Mouse (Mus musculus): ENCODE results near the gene Lztr1.

DNA sequence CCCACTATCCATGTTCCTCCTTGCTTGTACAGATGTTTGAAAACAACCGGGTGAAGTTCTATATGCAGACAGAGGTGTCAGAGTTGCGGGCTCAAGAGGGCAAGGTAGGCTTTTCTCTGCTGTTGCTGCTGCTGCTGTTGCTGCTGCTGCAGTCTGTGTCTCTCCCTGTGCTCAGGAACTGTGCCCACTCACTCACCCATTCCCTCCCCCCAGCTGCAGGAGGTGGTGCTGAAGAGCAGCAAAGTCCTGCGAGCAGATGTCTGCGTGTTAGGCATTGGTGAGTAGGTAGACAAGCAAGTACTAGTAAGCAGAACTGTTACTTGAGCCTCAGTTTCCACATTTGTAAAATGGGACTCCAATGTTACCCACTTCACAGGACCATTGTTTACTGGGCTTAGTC is 5.8 kb upstream of the Lztr1 start:
- TF ChIP-seq CTCF (IDR thresholded peaks at IDR 0.05; ENCODE audit: low read depth) (no peak), EP300 (optimal IDR thresholded peaks at IDR 0.05) (no peak)

Measured in stomach, postnatal 0 days (tissue).